Mouse (Mus musculus) kidney, adult 2 months (tissue): Measurements from ENCODE around the gene Rab4a. TPM values are rescaled to one million over a fixed set of nuclear protein-coding genes. Genes with fewer than 3 reads are reported as not detected.

Experiments used
- DNase-seq: peaks from one replicate; pipeline ENCODE4 v3.0.0; 2021
- H3K27ac ChIP-seq: fragments of 200-500 bp; 2 replicates; pipeline ENCODE4 v1.5.1; 2012; ENCODE audit warnings: low read depth, low read length, control low read depth, inconsistent platforms; ENCODE audit not compliant: insufficient read depth
- H3K27me3 ChIP-seq: fragments of 200-500 bp; replicated peaks from 2 replicates; pipeline ENCODE4 v1.6.1; 2012; ENCODE audit warnings: mild to moderate bottlenecking, moderate library complexity, low read length, inconsistent platforms; ENCODE audit not compliant: control insufficient read depth, insufficient read depth
- H3K36me3 ChIP-seq: fragments of 200-500 bp; 2 replicates; pipeline ENCODE4 v1.6.1; 2012; ENCODE audit warnings: mild to moderate bottlenecking, moderate library complexity, low read length, inconsistent platforms; ENCODE audit not compliant: control insufficient read depth, insufficient read depth
- H3K4me1 ChIP-seq: fragments of 200-500 bp; 2 replicates; pipeline ENCODE4 v1.6.1; 2011; ENCODE audit warnings: low read length; ENCODE audit not compliant: control insufficient read depth, insufficient read depth
- H3K4me3 ChIP-seq: fragments of 200-500 bp; 2 replicates; pipeline ENCODE4 v1.5.1; 2011; ENCODE audit warnings: mild to moderate bottlenecking, low read depth, low read length, control low read depth; ENCODE audit not compliant: insufficient read depth
- CTCF ChIP-seq: fragments of 200-500 bp; conservative IDR thresholded peaks from 2 replicates; pipeline ENCODE4 v1.5.1; 2011; ENCODE audit warnings: low read depth, mild to moderate bottlenecking, control low read depth, low read length, moderate library complexity, mixed read lengths; ENCODE audit not compliant: insufficient read depth, insufficient read length
- POLR2A ChIP-seq: fragments of 200-500 bp; IDR thresholded peaks from one replicate; pipeline ENCODE4 v1.6.1; 2011; ENCODE audit warnings: low read depth, low read length, control low read depth
- WGBS: fragments of 180-500 bp; shearing (Covaris S2); methylation state at CpG from one replicate; pipeline ENCODE4 v1.1.7; 2018; 5-methylcytosine and 5-hydroxymethylcytosine counted together
- polyA plus RNA-seq: library from polyadenylated mRNA; depleted of rRNA; stranded (reverse); fragments of >200 nt; gene quantifications from 2 replicates; pipeline ENCODE4 v1.2.3, GENCODE M21; 2012

Rab4a gene
- polyA plus RNA-seq, 1 experiment = 42.7 TPM

DNA sequence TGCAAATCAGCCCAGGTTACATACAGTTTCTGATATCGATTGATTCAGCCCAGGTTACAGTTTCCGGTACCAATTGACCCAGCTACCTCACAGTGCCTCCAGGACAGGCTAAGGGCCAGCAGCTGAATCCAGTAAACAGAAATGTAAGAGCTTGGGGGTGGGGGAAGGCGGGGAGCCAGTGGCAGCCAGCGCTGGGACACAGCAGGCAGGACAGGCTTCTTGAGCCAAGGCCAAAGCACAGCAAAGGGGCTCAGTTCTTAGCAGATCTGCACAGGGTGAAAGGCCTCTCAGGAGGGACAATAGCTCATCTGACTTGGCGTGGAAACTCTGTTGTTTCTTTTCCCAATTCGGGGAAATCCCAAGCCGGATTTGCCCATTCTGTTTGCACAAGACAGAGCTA, 28.5 kb upstream of the Rab4a start:
- WGBS = 68% methylated on average over 7 of the region's 7 CpGs
- no peak overlapping the region for H3K27ac ChIP-seq
- H3K27me3 ChIP-seq = no peaks in the 10 kb centered on the region
- no peak overlapping the region for H3K4me3 ChIP-seq
- TF ChIP-seq CTCF = no peak
- TF ChIP-seq POLR2A = no peak
- no peaks in the 10 kb centered on the region for H3K36me3 ChIP-seq
- DNase-seq = no peak
- no peaks in the 10 kb centered on the region for H3K4me1 ChIP-seq

DNA sequence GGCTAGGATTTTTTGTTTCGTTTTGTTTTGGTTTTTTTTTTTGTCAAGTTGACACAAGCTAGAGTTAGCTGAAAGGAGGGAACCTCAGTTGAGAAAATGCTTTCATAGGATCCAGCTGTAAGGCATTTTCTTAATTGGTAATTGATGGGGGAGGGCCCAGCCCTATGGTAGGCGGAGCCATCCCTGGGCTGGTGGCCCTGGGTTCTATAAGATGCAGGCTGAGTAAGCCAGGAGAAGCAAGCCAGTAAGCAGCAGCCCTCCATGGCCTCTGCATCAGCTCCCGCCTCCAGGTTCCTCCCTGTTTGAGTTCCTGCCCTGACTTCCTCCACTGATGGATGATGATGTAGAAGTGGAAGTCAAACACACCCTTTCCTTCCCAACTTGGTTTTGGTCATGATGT, 25.3 kb upstream of the Rab4a start:
- 60% methylated on average over 3 of the region's 3 CpGs for WGBS
- H3K36me3 ChIP-seq = no peaks in the 10 kb centered on the region
- no peaks in the 10 kb centered on the region for H3K4me1 ChIP-seq
- no peak for DNase-seq
- no peak overlapping the region for H3K4me3 ChIP-seq
- no peak for TF ChIP-seq CTCF
- TF ChIP-seq POLR2A = no peak
- H3K27ac ChIP-seq = no peak overlapping the region
- H3K27me3 ChIP-seq = no peaks in the 10 kb centered on the region

DNA sequence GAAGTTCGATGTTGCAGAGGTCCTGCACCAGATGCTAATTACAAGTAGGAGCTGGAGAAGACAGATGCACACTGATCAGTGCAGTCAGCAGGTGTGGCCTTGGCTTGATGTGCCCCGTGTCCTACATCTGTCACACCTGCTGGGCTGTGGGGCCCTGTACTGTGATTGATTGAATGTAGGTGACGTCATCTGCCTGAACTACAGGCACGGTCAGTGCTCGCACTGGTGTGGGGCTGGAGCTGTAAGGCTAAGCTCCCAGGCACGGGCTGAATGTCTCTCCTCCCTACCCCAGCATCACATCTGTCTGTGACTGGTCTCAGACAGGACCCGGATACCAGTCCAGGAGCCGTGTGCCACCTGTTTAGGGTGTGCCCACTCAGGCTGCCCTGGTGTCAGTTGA, 24.5 kb upstream of the Rab4a start:
- H3K4me3 ChIP-seq = no peak overlapping the region
- no peak overlapping the region for H3K27ac ChIP-seq
- H3K4me1 ChIP-seq = no peaks in the 10 kb centered on the region
- no peak for DNase-seq
- H3K36me3 ChIP-seq = no peaks in the 10 kb centered on the region
- no peak for TF ChIP-seq POLR2A
- TF ChIP-seq CTCF = no peak
- WGBS = 33% methylated on average over 8 of the region's 8 CpGs
- no peaks in the 10 kb centered on the region for H3K27me3 ChIP-seq

DNA sequence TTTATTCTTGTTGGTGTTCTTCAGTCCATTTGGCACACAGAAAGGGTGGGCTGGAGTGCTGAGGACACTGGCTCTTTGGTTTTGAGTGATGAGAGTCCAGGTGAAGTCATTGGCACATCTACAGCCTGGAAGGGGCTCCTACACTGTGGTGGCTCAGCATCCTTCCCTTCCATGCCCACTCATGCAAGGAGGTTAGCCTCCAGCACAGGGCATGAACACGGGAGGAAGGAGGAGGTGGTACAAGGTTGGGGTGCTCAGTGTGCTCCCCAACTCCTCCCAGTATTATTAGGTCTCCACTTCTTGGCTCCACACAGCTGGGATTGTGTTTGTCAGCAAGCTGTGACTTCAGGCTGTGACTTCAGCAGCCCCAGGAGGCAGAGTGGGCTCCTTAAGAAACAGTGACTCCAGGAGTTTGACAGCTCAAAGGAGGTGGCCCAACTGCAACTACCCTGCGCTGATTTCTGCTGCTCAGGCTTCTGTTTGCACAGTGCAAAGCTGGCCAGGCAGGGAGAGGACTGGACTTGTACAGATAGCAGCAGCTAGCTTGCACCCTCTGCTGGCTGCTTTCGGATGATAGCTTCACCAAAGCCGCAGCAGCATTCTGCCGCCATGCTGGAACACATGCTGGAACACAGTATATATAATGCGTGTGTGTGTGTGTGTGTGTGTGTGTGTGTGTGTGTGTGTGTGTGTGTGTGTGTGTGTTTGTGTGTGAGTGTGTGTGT, 22.1 kb upstream of the Rab4a start:
- Histone ChIP-seq H3K4me1 (no peaks in the 10 kb centered on the region), H3K27ac (no peak overlapping the region), H3K27me3 (no peaks in the 10 kb centered on the region), H3K4me3 (no peak overlapping the region), H3K36me3 (no peaks in the 10 kb centered on the region)
- 5% methylated on average over 6 of the region's 6 CpGs for WGBS
- TF ChIP-seq CTCF = peak; percentile 95
- TF ChIP-seq POLR2A = no peak
- DNase-seq = peak; percentile 77

DNA sequence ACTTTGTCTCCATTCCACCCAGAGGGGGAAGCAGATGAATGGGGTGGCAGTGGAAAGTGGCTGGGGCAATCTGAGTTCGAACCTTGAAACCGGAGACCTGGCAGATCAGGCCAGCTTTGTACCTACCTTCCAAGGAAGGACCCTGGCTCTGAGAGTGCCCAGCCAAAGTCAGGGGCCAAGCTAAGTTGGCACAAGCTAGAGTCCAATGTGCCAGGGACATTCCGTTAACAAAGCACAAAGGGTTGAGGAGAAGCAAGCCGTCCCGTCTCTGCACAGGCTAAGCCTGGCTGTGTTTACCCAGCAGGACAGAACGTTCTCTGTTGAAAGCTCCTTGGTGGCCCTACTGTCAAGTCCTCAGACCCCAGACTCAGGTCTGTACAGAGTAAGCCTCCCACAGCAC, 19.6 kb upstream of the Rab4a start:
- H3K27me3 ChIP-seq = no peaks in the 10 kb centered on the region
- no peak overlapping the region for H3K4me3 ChIP-seq
- peak; percentile 40 for DNase-seq
- no peaks in the 10 kb centered on the region for H3K4me1 ChIP-seq
- WGBS = 47% methylated on average over 6 of the region's 6 CpGs
- no peak overlapping the region for H3K27ac ChIP-seq
- no peaks in the 10 kb centered on the region for H3K36me3 ChIP-seq
- TF ChIP-seq POLR2A = no peak
- no peak for TF ChIP-seq CTCF

DNA sequence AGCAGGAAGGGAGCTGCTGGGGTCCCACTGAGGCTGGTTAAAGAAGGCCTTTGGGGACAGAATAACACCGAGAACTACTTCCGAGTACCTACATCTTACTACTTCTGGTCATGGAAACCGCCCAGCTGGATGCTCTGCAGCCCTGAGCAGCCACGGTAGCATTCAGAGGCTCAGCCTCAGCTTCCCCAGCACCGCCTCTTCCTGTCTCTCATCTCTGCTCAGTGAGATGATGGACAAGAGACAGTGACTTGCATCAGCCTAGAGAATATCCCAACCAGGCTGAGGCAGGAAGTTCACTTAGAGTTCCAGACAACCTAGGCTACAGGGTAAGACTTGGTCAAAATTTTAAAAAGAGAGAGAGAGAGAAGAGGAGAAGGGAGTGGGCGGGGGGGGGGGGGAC, 19.1 kb upstream of the Rab4a start:
- H3K36me3 ChIP-seq = no peaks in the 10 kb centered on the region
- 88% methylated on average over 6 of the region's 6 CpGs for WGBS
- H3K27me3 ChIP-seq = no peaks in the 10 kb centered on the region
- no peak overlapping the region for H3K27ac ChIP-seq
- DNase-seq = no peak
- H3K4me3 ChIP-seq = no peak overlapping the region
- H3K4me1 ChIP-seq = no peaks in the 10 kb centered on the region
- no peak for TF ChIP-seq POLR2A
- TF ChIP-seq CTCF = no peak

DNA sequence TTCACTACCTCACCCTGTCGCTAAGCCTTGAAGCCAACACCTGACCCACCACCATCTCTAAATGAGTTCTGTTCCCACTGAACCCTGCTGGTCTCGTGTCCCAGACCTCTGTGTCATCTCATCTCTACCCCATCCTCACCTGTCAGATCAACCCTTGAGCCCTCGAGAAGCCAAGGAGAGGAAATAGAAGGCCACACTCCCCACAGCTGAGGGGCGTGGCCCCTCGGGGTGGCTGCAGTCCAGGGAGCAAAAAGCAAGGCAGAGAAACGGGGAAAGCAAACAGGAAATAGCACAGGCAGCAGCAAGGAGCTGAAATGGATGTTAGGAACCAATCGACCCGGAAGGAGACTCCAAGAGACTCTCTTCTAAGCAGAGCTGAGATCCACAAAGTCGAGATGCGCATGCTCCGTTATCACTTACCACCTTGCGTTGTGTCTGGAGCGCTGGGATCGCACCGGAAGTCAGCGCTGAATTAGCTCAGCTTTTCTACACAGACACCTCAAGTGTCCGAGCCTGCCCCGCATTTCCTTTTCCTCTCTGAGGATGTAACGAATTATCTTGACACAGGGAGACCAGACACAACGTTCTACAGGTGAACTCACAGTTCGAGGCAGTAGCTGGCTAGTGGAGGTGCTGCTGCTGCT, 18.4 kb upstream of the Rab4a start:
- WGBS = 50% methylated on average over 21 of the region's 21 CpGs
- H3K4me1 ChIP-seq = no peaks in the 10 kb centered on the region
- no peaks in the 10 kb centered on the region for H3K36me3 ChIP-seq
- TF ChIP-seq CTCF (no peak), POLR2A (no peak)
- H3K4me3 ChIP-seq = no peak overlapping the region
- no peak for DNase-seq
- no peak overlapping the region for H3K27ac ChIP-seq
- H3K27me3 ChIP-seq = no peaks in the 10 kb centered on the region
